Mouse (Mus musculus) left cerebral cortex, postnatal 4 days (tissue): ENCODE data around the gene Zfp831. TPM values are rescaled to one million over a fixed set of nuclear protein-coding genes. Genes with fewer than 3 reads are reported as not detected.

Experiments
- DNase-seq: peaks from one replicate; pipeline ENCODE4 v3.0.0-alpha.2; 2022
- intact Hi-C: fragments of 180-260 bp; cut with DNase I; formaldehyde crosslinking; loops from one replicate; pipeline ENCODE4 v1.15.1; 2025
- total RNA-seq, 2 experiments: library from RNA; stranded (reverse); gene quantifications; 2 replicates each; pipeline ENCODE4 v1.2.3; 2021

Gene Zfp831
- total RNA-seq: under 1 TPM; 0.30 to 0.52 TPM

DNA sequence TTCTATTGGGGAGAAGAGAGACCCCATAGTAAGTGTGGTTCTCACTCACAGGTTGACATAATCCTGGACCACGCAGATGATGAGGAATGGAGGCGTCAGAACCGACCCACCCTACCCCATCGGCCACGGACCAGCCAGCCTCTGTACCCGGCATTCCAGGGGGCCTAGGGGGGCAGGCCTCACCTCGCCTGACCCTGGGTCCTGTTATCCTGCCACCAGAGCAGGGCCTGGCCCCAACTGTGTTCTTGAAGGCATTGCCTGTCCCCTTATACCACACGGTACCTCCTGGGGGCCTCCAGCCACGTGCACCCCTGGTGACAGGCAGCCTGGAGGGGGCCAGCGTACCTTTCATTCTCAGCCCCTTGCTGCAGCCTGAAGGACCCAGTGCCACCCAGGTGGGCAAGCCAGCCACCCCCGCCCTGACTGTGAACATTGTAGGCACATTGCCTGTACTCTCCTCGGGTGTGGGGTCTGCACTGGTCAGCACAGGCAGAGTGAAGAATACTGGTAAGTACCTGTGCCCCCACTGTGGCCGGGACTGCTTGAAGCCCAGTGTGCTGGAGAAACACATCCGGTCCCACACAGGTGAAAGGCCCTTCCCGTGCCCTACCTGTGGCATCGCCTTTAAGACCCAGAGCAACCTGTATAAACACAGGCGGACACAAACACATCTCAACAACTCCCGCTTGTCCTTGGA lies at the start of gene Zfp831:
Gene Zfp831 (plus strand): TSS at position 87 of the 697 bp plus-strand sequence.
- intact Hi-C loops: no loop called here
- no peak for DNase-seq

- DNase-seq: no peak
- intact Hi-C loops: no loop called here
These were observed 48.4 kb upstream of the Zfp831 start for GRCm38 (mm10) chr2:174594965-174595364.

GRCm38 (mm10) chr2:174595611-174596010 lies 47.7 kb upstream of the Zfp831 start:
- no peak for DNase-seq
- intact Hi-C loops: no loop called here

- intact Hi-C loops: no loop called here
- DNase-seq: no peak
These were observed 46.9 kb upstream of the Zfp831 start for GRCm38 (mm10) chr2:174596457-174596856.

GRCm38 (mm10) chr2:174598451-174598850 lies 44.9 kb upstream of the Zfp831 start:
- intact Hi-C loops: no loop called here
- DNase-seq: no peak

GRCm38 (mm10) chr2:174599071-174599635 lies 44.2 kb upstream of the Zfp831 start:
- DNase-seq: no peak
- intact Hi-C loops: no loop called here

GRCm38 (mm10) chr2:174599853-174600271 lies 43.5 kb upstream of the Zfp831 start:
- intact Hi-C loops: no loop called here
- no peak for DNase-seq

DNA sequence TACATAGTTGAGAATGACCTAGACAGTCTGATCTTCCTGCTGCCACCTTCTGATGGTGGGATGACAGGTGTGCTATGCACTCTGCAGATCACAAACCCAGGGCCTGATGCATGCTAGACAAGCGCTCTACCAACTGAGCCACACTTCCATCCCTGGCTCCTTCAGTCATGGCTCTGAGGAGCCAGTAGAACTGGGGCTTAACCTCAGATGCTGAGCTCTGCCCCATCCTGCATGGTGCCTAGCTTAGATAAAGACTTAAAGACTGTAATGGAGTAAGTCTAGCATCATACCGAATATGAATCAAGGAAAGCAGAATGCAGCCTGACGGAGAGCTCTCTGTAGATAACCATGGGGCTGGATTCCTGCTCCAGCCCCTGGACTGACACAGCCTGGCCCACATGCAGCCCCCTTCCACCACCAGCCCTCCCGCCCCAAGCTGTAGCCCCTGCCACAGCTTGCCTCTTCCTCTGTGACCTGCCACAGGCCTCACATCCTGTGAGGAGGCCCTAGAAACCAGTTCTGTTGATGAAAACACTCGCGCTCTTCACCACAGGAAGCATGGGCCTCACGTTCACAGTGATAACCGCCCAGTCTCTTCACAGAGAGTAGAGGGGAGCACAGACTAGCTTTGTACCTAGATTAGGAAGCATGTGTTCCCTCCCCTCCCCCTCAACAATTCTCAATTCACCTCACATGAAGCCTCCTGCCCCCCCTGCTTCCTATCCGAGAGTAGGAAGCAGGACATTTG lies 41.2 kb upstream of the Zfp831 start:
- intact Hi-C loops: no loop called here

GRCm38 (mm10) chr2:174603321-174603720 lies 40.0 kb upstream of the Zfp831 start:
- DNase-seq: no peak
- intact Hi-C loops: no loop called here

More for the DNA sequence above, 41.2 kb upstream of the Zfp831 start:
- no peak for DNase-seq

- intact Hi-C loops: no loop called here
- DNase-seq: no peak
These were observed 38.3 kb upstream of the Zfp831 start for GRCm38 (mm10) chr2:174605020-174605419.

DNA sequence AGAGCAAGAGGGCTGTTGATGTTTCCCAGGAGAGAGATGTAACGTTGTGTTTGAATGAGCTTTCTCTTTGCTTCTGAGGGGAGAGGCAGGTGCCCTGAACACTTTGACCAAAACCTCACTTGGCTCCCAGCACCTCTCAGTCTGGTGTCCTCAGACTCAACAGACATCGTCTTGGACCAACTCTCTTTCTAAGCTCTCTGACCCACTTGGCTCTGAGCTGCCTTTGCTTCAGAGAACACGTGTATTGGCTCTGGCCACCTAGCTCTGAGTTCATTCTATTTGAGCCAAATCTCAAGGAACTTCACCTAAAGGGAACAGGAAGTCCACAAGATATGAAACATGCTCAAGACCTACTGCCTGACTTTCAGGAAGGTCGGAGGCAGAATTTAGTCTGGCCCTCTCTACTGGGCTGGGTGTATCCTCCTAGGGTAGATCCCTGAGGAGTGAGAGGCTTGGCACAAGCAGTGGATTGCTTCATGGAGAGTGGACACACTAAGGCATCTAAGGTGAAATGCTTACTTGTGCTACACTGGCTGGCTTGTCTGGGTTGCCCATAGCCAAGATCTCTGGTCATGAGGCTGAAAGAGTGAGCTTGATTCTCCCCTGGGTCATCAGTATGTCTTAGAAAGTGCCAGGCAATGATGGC lies 37.8 kb upstream of the Zfp831 start:
- no peak for DNase-seq
- intact Hi-C loops: no loop called here

DNA sequence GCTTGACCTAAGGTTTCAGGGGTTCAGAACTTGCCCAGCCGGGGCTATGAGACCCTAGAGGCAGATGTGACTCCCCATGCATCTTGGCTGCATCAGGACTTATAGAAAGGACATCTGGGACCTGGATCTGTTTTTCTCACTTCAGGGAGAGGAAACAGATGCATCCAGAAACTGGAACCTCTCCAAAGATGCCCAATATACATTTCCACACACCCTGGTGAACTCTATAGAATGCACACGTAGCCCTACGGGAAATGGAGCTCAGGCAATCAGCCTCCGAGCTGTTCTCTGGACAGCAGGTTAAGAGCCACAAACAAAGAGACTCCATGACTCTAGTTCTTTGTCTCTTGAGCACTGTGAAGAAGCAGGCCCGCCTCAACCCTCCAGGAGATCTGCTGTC lies 37.0 kb upstream of the Zfp831 start:
- no peak for DNase-seq
- intact Hi-C loops: no loop called here

GRCm38 (mm10) chr2:174609892-174610291 lies 33.4 kb upstream of the Zfp831 start:
- no peak for DNase-seq
- intact Hi-C loops: no loop called here

- intact Hi-C loops: no loop called here
- DNase-seq: no peak
These were observed 30.8 kb upstream of the Zfp831 start for GRCm38 (mm10) chr2:174612386-174613063.

DNA sequence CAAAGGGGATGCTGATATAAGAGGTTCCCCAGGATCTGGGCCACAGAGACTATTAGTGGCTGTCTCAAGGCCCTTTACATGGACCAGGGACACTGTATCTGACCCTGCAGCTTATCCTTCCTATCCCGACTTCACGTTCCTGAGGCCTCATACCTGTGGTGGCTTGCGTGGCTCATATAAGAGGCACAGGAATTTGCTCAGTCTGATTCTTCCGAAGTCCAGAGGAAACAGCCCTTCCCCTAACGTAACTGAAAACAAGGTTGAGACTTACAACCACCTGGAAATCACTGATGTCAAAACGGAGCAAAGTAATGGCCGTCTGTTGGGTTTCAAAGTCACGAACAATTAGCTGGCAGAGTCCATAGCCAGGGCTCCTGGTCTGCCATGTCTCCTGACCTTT lies 30.1 kb upstream of the Zfp831 start:
- DNase-seq: no peak
- intact Hi-C loops: no loop called here

DNA sequence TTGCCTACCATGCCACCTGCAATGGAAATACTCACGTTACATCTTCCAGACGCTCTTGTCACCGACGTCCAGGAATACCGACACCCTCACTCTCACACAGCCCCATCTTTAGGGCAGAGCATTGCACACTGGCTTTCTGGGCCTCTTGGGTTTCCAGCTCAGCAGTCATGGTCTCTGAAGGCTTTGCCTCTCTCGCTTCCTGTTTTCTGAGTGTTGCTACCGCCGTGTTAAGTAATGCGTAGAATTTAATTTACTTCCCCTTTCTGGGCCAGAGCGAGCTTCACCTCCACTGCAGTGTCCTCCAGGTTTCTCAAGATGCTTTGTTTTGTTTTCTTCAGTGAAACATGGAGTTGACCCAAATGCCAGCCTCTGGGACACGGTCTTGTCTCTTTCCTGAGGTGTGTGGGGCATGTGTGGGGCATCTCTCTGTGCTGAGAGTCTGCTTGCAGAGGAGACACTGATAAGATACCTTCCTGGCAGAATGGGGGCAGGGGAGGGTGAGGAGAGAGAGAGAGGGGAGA lies 29.4 kb upstream of the Zfp831 start:
- DNase-seq: no peak
- intact Hi-C loops: no loop called here

- DNase-seq: no peak
- intact Hi-C loops: no loop called here
These were observed 21.5 kb upstream of the Zfp831 start for GRCm38 (mm10) chr2:174621881-174622280.

GRCm38 (mm10) chr2:174624430-174624829 lies 18.9 kb upstream of the Zfp831 start:
- no peak for DNase-seq
- intact Hi-C loops: no loop called here

DNA sequence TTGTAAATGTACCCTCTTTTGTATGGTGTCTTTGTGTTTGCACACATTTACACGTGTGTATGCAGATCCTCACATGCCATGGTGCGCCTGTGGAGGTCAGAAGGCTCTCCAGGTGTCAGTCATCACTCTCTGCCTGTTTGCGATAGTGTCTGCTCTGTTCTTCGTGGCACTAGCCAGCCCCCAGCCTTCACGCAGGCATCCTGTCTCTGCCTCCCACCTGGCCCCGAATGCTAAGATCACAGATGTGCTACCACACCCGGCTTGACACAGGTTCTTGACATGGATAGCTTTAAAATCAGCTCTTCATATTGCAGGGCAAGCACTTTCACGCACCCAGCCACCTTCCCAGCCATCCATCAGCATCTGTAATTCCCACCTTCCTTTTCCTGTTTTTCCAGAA lies 16.3 kb upstream of the Zfp831 start:
- intact Hi-C loops: no loop called here
- DNase-seq: no peak

GRCm38 (mm10) chr2:174629299-174629850 lies 14.0 kb upstream of the Zfp831 start:
- no peak for DNase-seq
- intact Hi-C loops: no loop called here
